Mouse (Mus musculus): ENCODE measurements around the gene Syt3. TPM values are rescaled to one million over a fixed set of nuclear protein-coding genes. Genes with fewer than 3 reads are reported as not detected.

Syt3 gene
- total RNA-seq, 2 experiments from 2014 or later = 1.6 to 2.1 TPM

DNA sequence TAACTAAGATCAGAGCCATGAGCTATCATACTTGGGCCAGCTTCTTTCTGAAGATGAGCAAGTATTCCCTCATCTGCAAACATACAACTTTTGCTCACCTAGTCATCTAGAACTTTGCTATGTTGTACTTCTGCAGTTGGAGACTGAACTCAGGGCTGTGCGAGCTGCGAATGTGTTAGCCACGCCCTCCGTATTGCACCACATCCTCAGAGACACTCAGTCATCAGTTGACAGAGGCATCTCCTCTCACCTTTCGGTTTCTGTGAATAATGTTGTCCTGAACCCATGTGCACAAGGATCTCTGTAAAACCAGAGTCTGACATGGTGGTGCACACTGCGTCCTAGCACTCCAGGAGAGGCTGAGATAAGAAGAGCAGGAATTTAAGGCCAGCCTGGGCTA is 17.8 kb downstream of the Syt3 start:
- intact Hi-C loops (cut with DNase I) = loop anchor here (5.0 kb wide), 1 partner anchor 86 kb away; no protein-coding TSS in a partner anchor
- no peak for DNase-seq

DNA sequence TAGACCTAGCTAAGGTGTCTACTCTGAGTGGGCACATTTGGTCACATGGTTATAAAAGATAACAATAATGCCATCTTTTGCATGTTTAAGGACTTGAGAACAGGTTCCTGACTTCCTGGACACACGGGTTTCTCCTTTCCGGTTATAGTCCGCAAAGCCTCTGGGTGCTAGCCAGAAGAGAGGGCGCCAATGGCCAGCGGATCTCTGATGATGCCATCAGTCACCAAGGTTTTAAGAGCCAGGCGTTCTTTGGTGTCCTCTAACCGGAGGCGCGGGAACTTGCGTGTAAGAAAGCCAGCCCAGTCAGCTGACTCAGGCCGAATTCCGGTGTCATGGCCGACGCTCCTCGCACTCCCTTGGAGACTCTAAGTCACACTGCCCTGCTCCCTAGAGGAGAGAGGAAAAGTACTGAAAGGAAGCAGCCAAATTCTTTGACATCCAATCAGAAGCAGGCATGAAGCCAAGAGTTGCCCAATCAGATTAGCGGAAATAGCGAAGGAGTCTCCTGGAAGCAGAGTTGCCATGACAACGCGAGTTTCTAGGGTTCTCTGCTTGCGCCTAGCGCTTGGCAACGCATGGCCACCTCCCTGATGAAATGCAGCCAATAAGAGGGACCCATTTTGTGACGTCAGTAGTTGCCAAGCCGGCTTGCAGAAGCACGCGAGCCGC is 21.6 kb downstream of the Syt3 start:
- peak; percentile 49 to 70 for DNase-seq
- intact Hi-C loops (cut with DNase I) = no loop called here

DNA sequence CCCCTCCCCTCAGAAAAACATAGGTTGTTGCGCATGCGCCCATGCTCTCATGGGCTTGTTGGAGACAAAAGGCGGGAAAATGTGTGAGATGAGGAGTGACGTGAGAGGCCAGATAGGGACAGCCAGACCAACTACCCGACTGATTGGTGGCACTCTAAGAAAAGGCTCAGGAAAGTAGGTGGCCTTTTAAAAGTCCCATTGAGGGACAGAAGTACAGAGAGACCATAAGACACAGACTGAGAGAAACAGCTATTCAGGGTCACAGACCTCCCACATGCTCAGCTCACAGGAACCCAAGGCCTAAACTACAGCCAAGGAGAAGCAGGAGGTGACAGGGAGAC is 22.1 kb downstream of the Syt3 start:
- intact Hi-C loops (cut with DNase I) = no loop called here
- no peak for DNase-seq

DNA sequence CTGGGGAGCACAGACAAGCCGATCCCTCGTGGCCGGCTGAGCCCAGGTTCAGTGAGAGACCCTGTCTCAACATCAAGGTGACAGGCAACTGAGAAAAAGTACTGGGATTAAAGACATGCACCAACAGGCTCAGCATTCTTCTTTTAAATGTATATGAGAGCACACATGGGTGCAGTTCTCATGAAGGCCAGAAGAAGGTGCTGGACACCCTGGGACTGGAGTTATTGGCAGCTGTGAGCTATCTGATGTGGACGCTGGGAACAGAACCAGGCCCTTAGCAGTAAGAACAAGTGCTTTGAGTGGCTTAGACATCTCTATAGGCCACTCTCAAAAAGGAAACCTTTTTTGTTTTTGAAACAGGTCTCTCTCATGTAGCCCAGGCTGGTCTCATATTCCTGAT is 27.2 kb downstream of the Syt3 start:
- intact Hi-C loops (cut with DNase I) = no loop called here
- DNase-seq = no peak

DNA sequence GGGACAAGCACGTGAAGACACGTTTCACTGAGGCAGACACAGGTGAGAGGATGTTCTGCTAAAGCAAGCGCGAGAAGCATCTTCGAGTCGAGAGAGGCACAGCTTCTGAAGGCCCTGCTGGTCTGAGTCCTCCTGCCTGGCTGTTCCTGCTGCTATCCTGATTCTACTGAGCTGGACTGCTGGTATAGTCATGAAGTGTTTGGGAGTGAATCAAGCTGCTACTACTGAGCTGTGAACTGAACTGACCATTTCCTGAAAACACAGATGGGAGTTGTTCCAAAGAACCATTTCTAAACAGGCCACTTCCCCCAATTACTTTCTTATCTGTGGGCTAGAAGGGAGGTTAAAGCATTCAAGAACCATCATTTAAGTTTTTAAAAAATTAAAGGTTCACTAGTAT is 29.4 kb downstream of the Syt3 start:
- intact Hi-C loops (cut with DNase I) = no loop called here
- no peak for DNase-seq

DNA sequence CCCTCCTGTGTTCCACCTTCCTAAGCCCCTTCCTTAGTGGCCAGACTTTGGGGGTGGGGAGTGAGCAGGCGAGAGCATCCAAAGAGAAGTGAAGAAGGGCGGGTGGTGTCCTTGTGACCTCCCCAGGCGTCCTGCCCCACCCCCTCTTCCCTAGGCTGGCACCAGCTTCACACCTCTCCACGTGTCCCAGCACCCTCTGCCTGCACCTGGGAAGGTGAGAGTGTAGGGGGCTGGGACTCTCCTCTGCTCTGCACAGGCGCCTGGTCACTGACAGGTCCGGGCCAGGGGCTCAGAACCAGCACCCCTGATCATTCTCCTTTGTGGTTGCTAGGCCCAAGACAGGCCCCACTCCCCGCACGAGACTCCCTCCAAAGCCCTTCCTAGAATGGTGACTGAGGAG is 43.8 kb downstream of the Syt3 start:
- DNase-seq = no peak
- intact Hi-C loops (cut with DNase I) = no loop called here

DNA sequence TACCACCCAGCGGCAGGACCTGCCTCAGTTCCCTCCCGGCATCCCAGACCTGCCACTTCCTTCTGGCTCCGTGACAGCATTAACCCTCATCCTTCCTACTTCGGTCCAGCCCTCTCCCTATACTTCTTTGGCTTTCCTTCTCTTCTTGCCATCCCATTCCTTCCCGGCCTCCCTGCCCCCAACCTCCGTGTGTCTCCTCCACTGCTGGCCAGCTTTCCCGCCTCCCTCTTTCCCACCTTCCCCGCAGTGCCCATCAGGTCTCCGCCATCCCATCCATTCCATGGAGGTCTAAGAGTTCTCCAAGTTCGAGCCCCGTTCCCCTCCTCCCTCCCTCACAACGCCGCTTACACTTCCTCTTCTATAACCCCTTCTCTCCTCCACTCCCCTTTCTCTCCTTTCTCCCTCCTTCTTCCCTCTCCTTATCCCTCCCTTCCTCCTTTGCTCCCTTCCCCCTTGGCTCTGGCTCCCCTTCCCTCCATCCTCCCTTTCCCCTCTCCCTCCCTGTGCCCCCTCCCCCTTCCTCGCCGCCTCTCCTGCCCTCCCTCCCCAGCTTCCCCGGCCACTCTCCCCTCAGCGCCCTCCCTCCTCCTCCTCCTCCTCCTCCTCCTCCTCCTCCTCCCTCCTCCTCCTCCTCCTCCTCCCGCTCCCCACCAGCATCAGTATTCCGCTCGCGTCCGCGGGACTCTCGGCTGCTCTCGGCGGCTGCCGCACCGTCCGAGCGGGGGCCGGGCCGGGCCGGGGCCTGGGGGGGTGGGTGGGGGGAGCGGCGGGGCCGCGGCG is 44.5 kb downstream of the Syt3 start:
- intact Hi-C loops (cut with DNase I) = no loop called here
- no peak for DNase-seq

DNA sequence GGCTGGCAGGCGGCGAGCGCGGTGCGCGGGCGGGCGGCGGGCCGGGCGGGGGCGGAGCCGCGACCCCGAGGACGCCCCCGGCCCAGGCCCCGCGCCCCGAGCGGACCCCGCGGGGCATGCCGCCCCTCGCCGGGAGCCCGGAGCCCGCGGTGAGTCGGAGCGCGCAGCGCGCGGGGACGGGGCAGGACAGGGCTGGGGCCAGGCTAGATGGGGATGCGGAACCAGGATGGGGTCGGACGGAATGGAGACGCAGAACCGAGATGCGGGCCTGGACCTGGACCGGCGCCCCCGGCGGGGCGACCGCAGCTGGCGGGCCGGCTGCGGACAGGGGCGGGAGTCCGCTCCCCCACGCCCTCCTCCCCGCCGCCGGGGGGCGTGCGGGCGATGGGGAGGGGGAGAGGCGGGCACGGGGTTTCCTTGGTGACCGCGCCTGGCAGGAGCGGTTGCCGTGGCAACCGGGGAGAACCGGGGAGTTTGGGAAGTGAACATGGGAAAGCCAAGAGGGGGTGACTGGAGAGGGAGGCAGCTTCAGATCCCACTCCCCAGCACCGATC is 45.1 kb downstream of the Syt3 start, which contains the start of gene Lrrc4b:
Gene Lrrc4b (plus strand): TSS at position 51 of the 554 bp plus-strand sequence.
- intact Hi-C loops (cut with DNase I) = no loop called here
- DNase-seq = no peak

DNA sequence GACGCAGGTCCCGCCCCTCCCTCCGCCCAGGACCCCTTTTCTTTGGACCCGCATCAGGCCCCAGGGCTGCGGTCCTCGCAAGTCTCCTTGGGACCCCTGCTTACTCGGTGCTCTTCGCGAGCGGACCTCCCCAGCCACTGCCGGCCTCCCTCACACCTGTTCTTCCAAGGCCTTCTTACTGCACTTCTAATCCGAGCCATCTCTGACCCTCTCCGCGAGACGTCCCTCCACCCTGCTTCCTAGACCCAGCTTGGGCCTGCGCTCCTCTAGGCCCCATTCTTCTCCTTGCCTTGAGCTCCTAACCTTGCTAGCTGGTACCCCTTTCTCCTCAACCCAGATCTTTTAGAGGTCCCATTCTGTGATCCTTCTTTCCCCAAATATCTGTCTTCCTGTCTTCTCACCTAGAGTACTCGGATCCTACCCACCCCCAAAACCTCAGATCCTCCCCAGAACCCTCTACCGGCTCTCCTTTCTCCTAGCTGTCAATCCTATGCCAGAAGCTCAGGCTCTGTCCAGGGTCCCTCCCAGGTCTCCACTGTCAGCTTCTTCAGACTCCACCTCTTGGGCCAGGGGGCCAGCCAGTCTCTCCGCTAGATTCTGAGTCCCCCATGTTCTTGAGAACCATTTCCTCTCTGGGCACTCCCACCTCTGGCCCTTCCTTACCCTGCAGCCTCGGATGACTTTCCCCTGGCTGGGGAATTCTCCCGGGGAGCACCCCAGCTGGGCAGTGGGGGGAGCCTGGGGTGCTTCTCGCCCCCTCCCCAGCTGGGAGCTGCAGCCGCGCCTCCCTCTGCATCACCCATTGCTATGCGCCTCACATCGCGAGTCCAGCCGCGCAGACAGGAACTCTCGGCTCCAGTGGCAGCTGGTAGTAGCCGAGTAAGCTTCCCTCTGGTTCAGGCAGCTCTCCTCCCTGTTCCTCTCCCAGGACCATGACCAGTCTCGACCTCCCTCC is 45.9 kb downstream of the Syt3 start:
- intact Hi-C loops (cut with DNase I) = no loop called here
- DNase-seq = no peak

DNA sequence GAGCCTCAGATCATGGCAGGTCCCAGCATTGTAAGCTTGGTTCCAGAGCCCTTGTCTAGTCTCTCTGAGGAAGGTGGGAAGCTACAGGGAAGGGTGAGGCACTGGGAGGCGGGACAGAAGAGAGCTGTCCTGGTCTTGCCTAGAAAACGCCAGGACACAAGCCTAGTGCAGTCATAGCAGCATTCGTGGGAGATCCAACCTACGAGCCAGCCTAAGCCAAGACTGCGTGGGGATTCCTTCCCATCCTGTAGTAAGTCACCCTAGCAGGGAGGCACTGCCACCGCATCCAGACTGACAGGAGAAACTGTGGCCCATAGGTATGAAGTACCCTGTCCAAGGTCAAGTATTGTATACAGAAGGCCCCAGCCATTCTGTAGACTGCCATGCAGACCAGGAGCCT is 48.6 kb downstream of the Syt3 start:
- intact Hi-C loops (cut with DNase I) = no loop called here
- DNase-seq = no peak

DNA sequence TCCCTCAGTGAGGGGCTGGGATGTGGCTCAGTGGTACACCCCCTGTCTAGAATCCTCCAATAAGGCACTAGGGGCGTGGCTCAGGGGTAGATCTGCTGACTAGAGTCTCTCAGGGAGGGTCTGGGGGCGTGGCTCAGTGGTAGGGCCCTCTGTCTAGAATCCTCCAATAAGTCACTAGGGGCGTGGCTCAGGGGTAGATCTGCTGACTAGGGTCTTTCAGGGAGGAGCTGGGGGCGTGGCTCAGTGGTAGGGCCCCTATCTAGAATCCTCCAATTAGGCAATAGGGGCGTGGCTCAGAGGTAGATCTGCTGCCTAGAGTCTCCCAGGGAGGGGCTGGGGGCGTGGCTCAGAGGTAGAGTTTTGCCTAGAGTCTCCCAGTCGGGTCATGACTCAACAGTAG is 49.5 kb downstream of the Syt3 start:
- intact Hi-C loops (cut with DNase I) = no loop called here

DNA sequence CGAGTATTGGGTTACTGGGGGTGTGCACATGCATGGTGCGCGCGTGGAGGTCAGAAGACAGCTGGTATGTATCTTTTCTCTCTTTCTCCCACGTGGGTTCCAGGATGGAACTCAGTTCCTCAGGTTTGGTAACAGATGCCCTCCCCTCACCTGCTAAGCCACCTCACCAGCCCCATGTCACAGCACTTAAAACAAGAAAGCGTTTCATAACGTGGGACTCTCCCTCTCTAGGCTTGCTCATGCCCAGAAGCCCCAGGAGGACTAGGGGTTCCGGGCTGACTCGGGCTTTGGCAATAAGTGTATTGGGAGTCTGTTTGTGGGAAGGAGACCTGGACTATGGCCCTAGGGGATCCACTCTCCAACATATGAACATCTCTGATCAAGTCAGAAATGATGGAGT is 50.2 kb downstream of the Syt3 start:
- DNase-seq = no peak
- intact Hi-C loops (cut with DNase I) = no loop called here

More for the DNA sequence above, 49.5 kb downstream of the Syt3 start:
- DNase-seq = no peak

DNA sequence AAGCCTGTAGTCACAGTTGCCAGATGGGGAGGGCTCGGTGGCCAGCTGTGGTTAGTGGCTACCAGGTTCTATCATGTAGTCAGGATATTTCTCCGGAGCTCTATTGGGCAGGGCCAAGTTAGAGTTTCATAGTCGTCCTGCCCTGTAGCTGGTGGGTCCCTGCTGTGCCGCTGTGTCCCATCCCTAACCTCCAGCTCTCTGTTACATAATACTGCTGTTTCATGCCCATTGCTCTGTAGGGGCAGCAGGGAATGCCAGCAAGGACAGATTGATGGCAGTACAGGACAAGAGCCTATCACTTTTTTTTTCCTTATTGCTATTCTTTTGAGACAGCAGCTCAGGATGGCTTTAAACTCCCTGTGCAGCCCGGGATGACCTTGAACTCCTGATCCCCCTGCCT is 51.9 kb downstream of the Syt3 start:
- intact Hi-C loops (cut with DNase I) = no loop called here
- no peak for DNase-seq

DNA sequence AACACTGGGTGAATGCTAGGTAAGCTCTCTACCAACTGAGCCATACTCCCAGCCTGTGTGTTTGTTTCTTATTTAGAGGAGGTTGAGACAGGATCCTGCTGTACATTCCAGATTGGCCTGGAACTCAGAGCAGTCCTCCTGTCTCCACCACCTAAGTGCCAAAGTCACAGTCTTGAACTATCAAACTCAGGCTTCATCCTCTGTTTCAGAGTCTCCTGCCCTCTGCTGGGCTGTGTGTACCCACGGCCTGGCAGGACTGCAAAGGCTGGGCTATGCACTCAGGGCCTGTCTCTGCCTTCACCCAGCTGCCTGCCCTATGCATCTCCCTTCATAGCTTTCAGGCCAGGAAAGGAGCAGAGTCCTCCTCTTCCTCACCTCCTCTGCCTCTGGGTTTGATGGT is 52.4 kb downstream of the Syt3 start:
- intact Hi-C loops (cut with DNase I) = no loop called here
- DNase-seq = no peak

DNA sequence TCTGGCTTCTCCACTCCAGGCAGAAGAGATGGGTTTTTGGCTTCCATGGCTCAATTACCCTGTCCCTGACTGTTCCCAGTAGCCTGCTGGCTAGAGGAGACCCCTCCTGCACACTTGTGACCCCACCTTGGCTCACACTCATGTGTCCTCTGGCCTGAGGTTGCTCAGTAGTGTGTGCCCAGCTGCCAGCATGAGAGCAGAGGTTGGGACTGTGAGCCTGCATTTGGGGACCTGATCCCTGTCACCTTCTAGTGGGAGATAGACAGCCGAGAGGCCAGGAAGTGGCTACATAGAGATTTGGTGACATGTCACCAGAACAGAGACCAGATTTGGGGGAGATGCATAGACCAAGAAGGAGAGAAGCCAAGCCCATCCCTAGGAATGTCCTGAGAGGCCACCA is 53.3 kb downstream of the Syt3 start:
- no peak for DNase-seq
- intact Hi-C loops (cut with DNase I) = no loop called here

DNA sequence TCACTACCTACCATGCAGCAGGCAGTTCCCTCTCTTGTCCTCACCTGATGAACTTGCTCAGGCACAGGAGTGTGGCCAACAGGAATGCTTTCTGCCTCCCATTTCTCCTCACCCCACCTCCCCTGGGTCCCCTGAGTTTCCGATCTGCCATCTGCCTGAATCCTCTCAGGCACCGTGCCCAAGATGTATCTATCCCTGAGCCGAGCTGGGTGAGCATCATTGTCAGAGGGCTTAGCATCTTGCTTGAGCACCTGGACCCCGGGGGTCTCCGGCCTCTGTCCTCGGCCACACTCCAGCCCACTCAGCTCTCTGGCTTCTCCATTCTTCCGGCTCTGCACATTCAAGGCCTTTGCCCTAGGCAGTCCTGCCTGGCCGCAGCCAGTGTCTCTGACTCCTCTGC is 54.0 kb downstream of the Syt3 start:
- DNase-seq = no peak
- intact Hi-C loops (cut with DNase I) = no loop called here

DNA sequence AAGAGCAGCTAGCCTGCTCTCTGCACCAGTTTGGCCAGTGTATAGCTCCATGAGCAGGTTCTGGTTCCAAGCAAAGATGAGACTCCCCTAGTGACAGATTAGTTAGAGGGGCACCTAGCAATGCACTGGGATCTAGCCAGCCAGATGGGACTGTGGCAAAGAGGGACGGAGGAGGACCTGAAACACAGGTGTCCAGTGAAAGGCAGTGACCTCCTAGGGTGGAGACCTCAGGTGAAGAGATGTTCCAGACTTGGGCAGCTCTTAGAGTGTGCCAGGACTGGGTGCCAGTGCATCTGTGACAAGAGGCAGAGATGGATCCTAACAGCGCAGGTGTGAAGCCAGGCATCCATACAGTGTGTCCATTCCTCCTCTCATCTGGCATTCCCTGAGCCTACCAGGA is 55.8 kb downstream of the Syt3 start:
- DNase-seq = no peak
- intact Hi-C loops (cut with DNase I) = loop anchor here (5.0 kb wide), 1 partner anchor 133 kb away; the partner anchor contains the start of gene Napsa

DNA sequence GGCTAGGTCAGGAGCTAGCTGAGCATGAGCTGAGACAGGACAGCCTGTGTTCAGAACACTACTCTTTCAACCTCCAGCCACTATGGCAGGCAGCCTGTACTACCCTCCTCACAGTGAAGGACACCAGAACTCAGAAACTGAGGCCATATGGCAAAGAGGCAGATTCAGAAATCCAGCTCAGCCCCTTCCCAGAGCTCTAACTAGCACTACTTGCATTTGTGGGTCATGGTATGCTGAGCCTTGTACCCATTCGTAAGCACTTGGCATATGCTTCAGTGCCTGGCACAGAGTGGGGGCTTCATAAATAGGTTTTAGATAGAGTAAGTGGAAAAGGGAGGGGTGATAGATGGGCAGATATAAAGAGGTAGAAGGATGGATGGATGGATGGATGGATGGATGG is 56.6 kb downstream of the Syt3 start:
- intact Hi-C loops (cut with DNase I) = loop anchor here (5.0 kb wide), 1 partner anchor 132 kb away; the partner anchor contains the start of gene Napsa
- no peak for DNase-seq

DNA sequence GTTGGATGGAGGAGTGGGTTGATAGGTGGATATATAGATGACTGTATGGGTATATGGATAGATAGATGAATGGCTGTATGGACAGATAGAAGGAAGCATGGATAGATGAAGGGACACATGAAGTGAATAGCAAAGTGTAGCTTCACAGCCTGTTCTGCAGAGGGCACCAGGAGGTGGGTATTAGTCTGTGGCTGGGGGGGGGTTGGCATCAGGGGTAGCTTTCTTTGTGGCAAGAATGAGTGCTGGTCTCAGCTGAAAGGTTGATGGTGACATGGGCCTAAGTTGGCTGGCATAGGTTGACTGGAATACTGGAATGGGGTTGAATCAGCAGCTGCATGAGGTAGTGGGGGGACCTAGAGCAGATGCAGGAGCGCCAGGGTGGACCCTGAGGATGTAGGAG is 57.3 kb downstream of the Syt3 start:
- intact Hi-C loops (cut with DNase I) = loop anchor here (5.0 kb wide), 1 partner anchor 131 kb away; the partner anchor contains the start of gene Napsa
- DNase-seq = no peak

DNA sequence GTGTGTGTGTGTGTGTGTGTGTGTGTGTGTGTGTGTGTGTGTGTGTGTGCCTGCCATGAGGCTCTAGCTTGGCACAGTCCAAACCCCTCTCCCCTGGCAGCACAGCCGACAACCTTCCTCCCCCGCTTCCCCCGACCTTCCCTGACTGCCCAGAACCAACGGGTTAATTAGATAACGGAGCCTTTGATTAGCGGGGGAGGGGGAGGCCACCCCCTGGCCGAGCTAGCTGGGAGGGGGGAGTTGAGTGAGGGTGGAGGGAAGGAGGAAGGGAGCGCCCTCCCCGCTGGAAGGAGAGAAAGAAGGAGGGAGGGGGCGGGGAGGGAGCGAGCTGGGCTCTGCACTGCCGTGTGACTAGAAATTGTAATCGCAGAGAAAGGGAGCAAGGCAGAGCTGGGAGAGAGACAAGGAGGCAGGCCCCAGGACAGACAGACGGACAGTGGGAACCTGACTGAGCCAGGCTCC is 57.8 kb downstream of the Syt3 start:
- DNase-seq = no peak
- intact Hi-C loops (cut with DNase I) = loop anchor here (5.0 kb wide), 1 partner anchor 131 kb away; the partner anchor contains the start of gene Napsa

All from gastrocnemius, postnatal 36 days (tissue).